Mouse (Mus musculus) lung, adult 2 months (tissue): ENCODE results near the gene Rln3. TPM values are rescaled to one million over a fixed set of nuclear protein-coding genes. Genes with fewer than 3 reads are reported as not detected.

ENCODE experiments used
- DNase-seq: peaks from one replicate; pipeline ENCODE4 v3.0.0; 2022
- H3K4me1 ChIP-seq: fragments of 200-500 bp; 2 replicates; pipeline ENCODE4 v1.6.1; 2011; ENCODE audit warnings: low read length; ENCODE audit not compliant: control insufficient read depth, insufficient read depth
- H3K4me3 ChIP-seq: fragments of 200-500 bp; replicated peaks from 2 replicates; pipeline ENCODE3; 2011; ENCODE audit warnings: low read depth, mild to moderate bottlenecking, control low read depth, low read length; ENCODE audit errors: extremely low read depth
- CTCF ChIP-seq: fragments of 200-500 bp; IDR thresholded peaks from 2 replicates; pipeline ENCODE4 v1.5.1; 2011; ENCODE audit warnings: mild to moderate bottlenecking, low read length, control low read depth; ENCODE audit not compliant: insufficient read depth
- POLR2A ChIP-seq: fragments of 200-500 bp; IDR thresholded peaks from 2 replicates; pipeline ENCODE4 v1.6.1; 2011; ENCODE audit warnings: low read depth, mild to moderate bottlenecking, control low read depth, low read length, borderline replicate concordance; ENCODE audit errors: extremely low read depth
- WGBS: fragments of 180-500 bp; shearing (Covaris S2); methylation state at CpG from one replicate; pipeline ENCODE4 v1.1.7; 2018; 5-methylcytosine and 5-hydroxymethylcytosine counted together
- polyA plus RNA-seq: library from polyadenylated mRNA; depleted of rRNA; stranded (reverse); fragments of >200 nt; gene quantifications from 2 replicates; pipeline ENCODE4 v1.2.3, GENCODE M21; 2012

Rln3 gene
- polyA plus RNA-seq, 1 experiment: 0.22 TPM

DNA sequence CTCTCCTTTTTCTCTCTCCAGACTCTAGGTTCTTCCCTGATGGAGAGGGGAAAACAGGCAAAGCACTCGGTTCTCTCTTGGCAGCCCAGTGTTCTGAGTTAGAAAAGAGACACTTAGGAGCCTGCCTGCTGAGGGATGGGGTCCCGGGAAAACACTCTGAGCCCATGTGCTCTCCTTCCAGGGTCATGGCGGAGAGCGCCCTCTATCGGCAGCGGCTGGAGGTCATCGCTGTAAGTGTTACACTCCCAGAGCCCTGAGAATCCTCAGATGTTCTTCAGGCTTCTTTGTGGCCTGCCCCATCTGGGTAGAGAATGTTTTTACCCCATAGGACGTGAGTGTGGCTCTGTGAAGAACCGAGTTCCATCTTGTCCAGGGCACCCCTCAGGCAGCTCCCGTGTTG is 20.6 kb downstream of the Rln3 start:
- peak; percentile 58 for DNase-seq
- Histone ChIP-seq H3K4me3 (no peak overlapping the region), H3K4me1 (no peaks in the 10 kb centered on the region; the same call in none of the 2 replicates)
- 23% methylated on average over 10 of the region's 10 CpGs for WGBS
- no peak for TF ChIP-seq POLR2A
- peak; percentile 68 for TF ChIP-seq CTCF

DNA sequence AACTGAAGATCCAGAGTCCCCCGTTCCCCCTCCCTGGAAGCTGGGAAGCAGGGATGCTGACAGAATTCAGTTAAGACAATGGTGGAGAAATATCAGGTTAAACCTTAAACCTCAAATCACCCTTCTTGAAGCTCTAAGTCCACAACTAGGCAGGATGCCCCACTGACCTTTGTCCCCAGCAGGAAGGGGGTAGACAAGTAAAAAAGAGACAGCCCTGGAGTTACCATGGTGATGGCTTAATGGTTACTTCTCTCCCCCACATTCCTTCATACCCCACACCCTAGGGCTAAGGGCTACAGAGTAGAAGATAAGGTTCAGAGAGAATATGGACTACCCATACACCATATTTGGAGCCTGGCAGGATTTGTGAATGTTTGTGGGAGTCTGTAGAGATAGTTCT is 21.2 kb downstream of the Rln3 start:
- no peak for DNase-seq
- TF ChIP-seq CTCF: no peak
- TF ChIP-seq POLR2A: no peak

DNA sequence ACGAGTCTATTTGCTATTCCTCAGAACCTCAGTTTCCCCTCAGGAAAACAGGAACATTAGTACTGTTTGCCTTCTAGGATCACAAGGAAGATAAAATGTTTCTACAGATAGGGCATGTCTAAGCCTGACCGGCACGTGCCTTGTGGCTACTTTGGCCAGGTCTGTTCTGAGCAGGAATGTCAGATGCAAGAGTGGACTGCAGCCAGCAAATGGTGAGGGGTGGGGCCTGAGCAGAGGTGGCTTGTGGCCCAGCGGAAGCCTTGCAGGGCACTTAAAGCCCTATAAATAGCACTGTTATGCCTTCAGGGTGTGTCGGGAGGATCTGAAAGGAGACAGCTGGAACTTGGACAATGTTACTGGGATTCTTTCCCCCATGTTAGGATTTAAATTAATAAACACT is 21.7 kb downstream of the Rln3 start:
- TF ChIP-seq POLR2A (no peak), CTCF (no peak)
- no peak overlapping the region for H3K4me3 ChIP-seq
- WGBS: 10% methylated on average over 5 of the region's 5 CpGs
- H3K4me1 ChIP-seq: no peaks in the 10 kb centered on the region; the same call in none of the 2 replicates
- peak; percentile 71 for DNase-seq

More for the DNA sequence above, 21.2 kb downstream of the Rln3 start:
- 56% methylated on average over 1 of the region's 1 CpGs for WGBS
- Histone ChIP-seq H3K4me3 (no peak overlapping the region), H3K4me1 (no peaks in the 10 kb centered on the region; the same call in none of the 2 replicates)

GRCm38 (mm10) chr8:84021569-84021968 is 23.2 kb downstream of the Rln3 start:
- DNase-seq: no peak
- H3K4me3 ChIP-seq: no peak overlapping the region
- H3K4me1 ChIP-seq: no peaks in the 10 kb centered on the region; the same call in none of the 2 replicates
- WGBS: 51% methylated on average over 12 of the region's 12 CpGs
- TF ChIP-seq CTCF (no peak), POLR2A (no peak)

DNA sequence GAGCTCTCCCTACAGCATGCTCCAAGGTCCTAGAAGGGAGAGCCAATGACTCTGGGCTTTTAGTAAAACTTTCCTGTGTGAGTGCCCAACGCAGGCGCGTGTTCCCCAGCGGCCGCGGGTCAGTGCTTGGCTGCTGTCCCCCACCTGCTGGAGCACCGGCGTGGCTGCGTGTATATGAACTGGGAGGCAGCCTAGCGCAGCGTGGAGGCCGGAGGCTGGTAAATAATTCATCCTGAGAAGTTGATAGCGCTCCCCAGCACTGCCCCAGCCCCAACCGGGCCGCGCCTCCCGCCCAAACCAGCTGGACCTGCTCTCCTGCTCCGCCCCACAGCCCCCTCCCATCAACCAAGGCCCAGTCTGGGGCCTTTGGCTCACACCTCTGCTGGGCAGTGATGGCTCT is 23.7 kb downstream of the Rln3 start, which contains the start of gene Palm3:
Gene Palm3 (plus strand): TSS at position 376 of the 400 bp plus-strand sequence.
- 20% methylated on average over 18 of the region's 18 CpGs for WGBS

DNA sequence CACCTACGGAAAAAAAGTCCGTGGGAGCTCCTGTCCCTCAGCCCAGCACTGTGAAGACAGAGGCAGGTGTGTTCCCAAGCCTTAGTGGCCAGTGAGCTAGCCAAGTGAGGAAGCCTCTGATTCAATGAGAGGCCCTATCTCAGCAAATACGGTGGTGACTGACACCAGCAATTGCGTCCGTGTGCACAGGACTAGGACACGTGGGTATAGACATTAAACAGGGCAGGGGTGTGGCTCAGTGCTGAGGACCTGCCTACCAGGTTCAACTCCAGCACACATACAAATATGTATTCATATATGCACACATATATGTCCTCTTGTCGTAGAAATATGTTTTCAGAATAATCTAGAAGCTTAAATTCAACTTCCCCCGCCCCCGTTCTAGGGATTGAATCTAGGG is 25.1 kb downstream of the Rln3 start:
- no peak overlapping the region for H3K4me3 ChIP-seq
- 81% methylated on average over 9 of the region's 9 CpGs for WGBS
- TF ChIP-seq POLR2A (no peak), CTCF (no peak)
- H3K4me1 ChIP-seq: no peaks in the 10 kb centered on the region; the same call in none of the 2 replicates
- DNase-seq: no peak

More for the DNA sequence above, 23.7 kb downstream of the Rln3 start, which contains the start of gene Palm3:
- DNase-seq: no peak
- Histone ChIP-seq H3K4me3 (no peak within 1 kb of the TSS), H3K4me1 (no peaks in the 10 kb centered on the region; the same call in none of the 2 replicates)
- TF ChIP-seq POLR2A: no peak
- no peak for TF ChIP-seq CTCF

DNA sequence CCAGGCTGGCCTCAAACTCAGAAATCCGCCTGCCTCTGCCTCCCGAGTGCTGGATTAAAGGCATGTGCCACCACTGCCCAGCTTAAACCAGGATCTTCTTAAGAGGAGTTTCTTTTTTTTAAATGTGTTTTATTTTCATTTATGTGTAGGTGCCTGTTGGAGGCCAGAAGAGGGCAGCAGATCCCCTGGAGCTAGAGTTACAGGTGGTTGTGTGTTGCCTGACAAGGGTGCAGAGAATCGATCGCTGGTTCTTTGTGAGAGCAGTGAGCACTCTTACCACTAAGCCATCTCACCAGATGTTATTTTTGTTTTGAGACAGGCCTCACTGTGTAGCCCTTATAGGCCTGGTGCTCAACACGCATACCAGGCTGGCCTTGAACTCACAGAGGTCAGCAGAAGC is 29.0 kb downstream of the Rln3 start:
- TF ChIP-seq POLR2A: no peak
- TF ChIP-seq CTCF: no peak
- 93% methylated on average over 5 of the region's 5 CpGs for WGBS
- H3K4me1 ChIP-seq: peaks cover 3% of the 10 kb centered on the region
- no peak for DNase-seq
- H3K4me3 ChIP-seq: no peak overlapping the region

DNA sequence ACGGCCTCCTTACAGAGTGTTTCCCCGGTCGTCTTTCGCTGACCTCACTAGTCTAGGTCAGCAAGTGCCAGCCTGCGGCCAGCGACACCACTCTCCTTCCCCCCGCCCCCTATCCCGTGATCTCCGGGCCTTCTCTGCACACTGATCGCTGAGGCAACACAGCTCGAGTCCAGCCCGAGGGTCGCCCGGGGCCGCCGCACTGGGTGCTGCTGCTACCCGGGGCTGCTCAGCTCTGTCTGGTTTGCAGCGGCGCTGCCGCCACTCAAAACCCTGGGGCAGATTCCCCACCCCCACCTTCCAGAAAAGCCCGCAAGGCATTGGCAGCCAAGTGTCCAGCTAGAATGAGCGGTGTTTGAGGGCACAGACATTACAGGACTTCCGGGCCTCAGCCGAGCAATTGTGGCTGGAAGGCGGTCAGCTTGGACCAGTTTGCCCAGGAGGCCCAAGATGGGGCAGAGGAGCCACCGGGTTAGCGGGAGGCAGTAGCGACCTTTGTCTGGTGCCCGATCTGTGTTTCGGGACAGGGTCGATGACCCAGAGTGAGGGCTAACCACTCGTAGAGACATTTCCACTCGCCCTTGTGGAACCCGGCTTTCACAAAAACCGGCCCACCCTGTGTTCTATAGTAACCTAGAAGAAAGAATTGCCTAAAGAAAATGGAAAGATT is 32.2 kb downstream of the Rln3 start:
- Histone ChIP-seq H3K4me3 (no peak overlapping the region), H3K4me1 (peaks cover 5% of the 10 kb centered on the region)
- no peak for DNase-seq
- no peak for TF ChIP-seq CTCF
- TF ChIP-seq POLR2A: no peak
- 24% methylated on average over 35 of the region's 35 CpGs for WGBS

GRCm38 (mm10) chr8:84011705-84012498 is 32.9 kb downstream of the Rln3 start, which contains the start of gene 2210011C24Rik:
Gene 2210011C24Rik, minus strand, starts transcription at chr8:84012171.
- peak; percentile 70 for DNase-seq
- peaks cover 5% of the 10 kb centered on the region for H3K4me1 ChIP-seq
- H3K4me3 ChIP-seq: peak within 1 kb of the TSS; percentile 61
- TF ChIP-seq CTCF (no peak), POLR2A (peak; percentile 34; the same call in 1 of the 2 replicates)
- 2% methylated on average over 45 of the region's 45 CpGs for WGBS
